Mouse (Mus musculus) heart, embryonic 15.5 days (tissue): ENCODE results near the gene Asxl1. TPM values are rescaled to one million over a fixed set of nuclear protein-coding genes. Genes with fewer than 3 reads are reported as not detected.
"Not testable (repeated sequence)": the region's sequence is repeated elsewhere in the genome, so short reads cannot be mapped to it uniquely, and the experiment has no call there.

ENCODE experiments used
- ATAC-seq: fragments of 200-750 bp; cut with Nextera tagmentation; replicated peaks from 2 replicates; pipeline ENCODE4 v1.8.0; 2017; ENCODE audit warnings: low read depth, moderate TSS enrichment; ENCODE audit not compliant: insufficient number of reproducible peaks, insufficient read depth, low FRiP score
- H3K27ac ChIP-seq: fragments of 300-500 bp; sonication (generic); 2 replicates; pipeline ENCODE4 v1.5.1; 2015; ENCODE audit warnings: mild to moderate bottlenecking, inconsistent platforms
- H3K27me3 ChIP-seq: fragments of 300-500 bp; sonication (generic); 2 replicates; pipeline ENCODE4 v1.6.1; 2015; ENCODE audit warnings: inconsistent platforms
- H3K36me3 ChIP-seq: fragments of 300-500 bp; sonication (generic); 2 replicates; pipeline ENCODE4 v1.6.1; 2015; ENCODE audit warnings: mild to moderate bottlenecking, inconsistent platforms
- H3K4me1 ChIP-seq: fragments of 300-500 bp; sonication (generic); replicated peaks from 2 replicates; pipeline ENCODE4 v1.6.1; 2015; ENCODE audit warnings: inconsistent platforms
- H3K4me2 ChIP-seq: fragments of 300-500 bp; sonication (generic); 2 replicates; pipeline ENCODE4 v1.6.1; 2015; ENCODE audit warnings: inconsistent platforms, mild to moderate bottlenecking, moderate library complexity
- H3K4me3 ChIP-seq: fragments of 300-500 bp; sonication (generic); 2 replicates; pipeline ENCODE4 v1.5.1; 2015; ENCODE audit warnings: mild to moderate bottlenecking, inconsistent platforms
- H3K9ac ChIP-seq: fragments of 300-500 bp; sonication (generic); 2 replicates; pipeline ENCODE4 v1.6.1; 2015; ENCODE audit warnings: mild to moderate bottlenecking, inconsistent platforms
- H3K9me3 ChIP-seq: fragments of 300-500 bp; sonication (generic); replicated peaks from 2 replicates; pipeline ENCODE4 v1.6.1; 2016; ENCODE audit warnings: inconsistent platforms
- WGBS: fragments of 180-500 bp; shearing (Covaris S2); methylation state at CpG from one replicate; pipeline ENCODE4 v1.1.7; 2015; ENCODE audit warnings: mixed read lengths; 5-methylcytosine and 5-hydroxymethylcytosine counted together
- polyA plus RNA-seq: library from polyadenylated mRNA; unstranded; fragments of >200 nt; fragmentation: Nextera tagmentation; extraction: Ambion mirVana; gene quantifications from 2 replicates; pipeline ENCODE4 v1.2.1, GENCODE M21; 2015

Asxl1 gene
- polyA plus RNA-seq, 1 experiment from 2014 or later: 9.8 TPM

- WGBS: 3% methylated on average over 11 of the region's 11 CpGs
- Histone ChIP-seq H3K4me2 (peak overlapping the region; percentile 76), H3K27me3 (no peaks in the 10 kb centered on the region), H3K4me3 (peak overlapping the region; percentile 72), H3K4me1 (peaks cover 26% of the 10 kb centered on the region), H3K9me3 (no peaks in the 10 kb centered on the region), H3K27ac (peak overlapping the region; percentile 74), H3K36me3 (peaks cover 6% of the 10 kb centered on the region; the same call in 1 of the 2 replicates), H3K9ac (peak overlapping the region; percentile 65)
- no peak for ATAC-seq
Measured at GRCm38 (mm10) chr2:153345071-153345453, 567 bp upstream of the Asxl1 start.

- Histone ChIP-seq H3K4me1 (peaks cover 40% of the 10 kb centered on the region), H3K9ac (peak overlapping the region; percentile 96), H3K27me3 (no peaks in the 10 kb centered on the region), H3K36me3 (peaks cover 6% of the 10 kb centered on the region; the same call in 1 of the 2 replicates), H3K4me2 (peak overlapping the region; percentile 76), H3K9me3 (no peaks in the 10 kb centered on the region), H3K27ac (peak overlapping the region; percentile 100), H3K4me3 (peak overlapping the region; percentile 72)
- ATAC-seq: peak; percentile 72
- WGBS: under 1% methylated on average over 31 of the region's 76 CpGs
Measured at GRCm38 (mm10) chr2:153346221-153347182, 873 bp downstream of the Asxl1 start.

GRCm38 (mm10) chr2:153347183-153347781 lies 1.7 kb downstream of the Asxl1 start:
- H3K36me3 ChIP-seq: peaks cover 5% of the 10 kb centered on the region; the same call in 1 of the 2 replicates
- peaks cover 43% of the 10 kb centered on the region for H3K4me1 ChIP-seq
- peak overlapping the region; percentile 96 for H3K9ac ChIP-seq
- ATAC-seq: no peak
- peak overlapping the region; percentile 100 for H3K27ac ChIP-seq
- no peaks in the 10 kb centered on the region for H3K9me3 ChIP-seq
- peak overlapping the region; percentile 76 for H3K4me2 ChIP-seq
- 4% methylated on average over 9 of the region's 9 CpGs for WGBS
- H3K27me3 ChIP-seq: no peaks in the 10 kb centered on the region
- H3K4me3 ChIP-seq: peak overlapping the region; percentile 72

GRCm38 (mm10) chr2:153348100-153348831 lies 2.6 kb downstream of the Asxl1 start:
- H3K4me2 ChIP-seq: peak overlapping the region; percentile 76
- 25% methylated on average over 6 of the region's 6 CpGs for WGBS
- H3K9ac ChIP-seq: peak overlapping the region; percentile 46
- ATAC-seq: no peak
- peak overlapping the region; percentile 100 for H3K27ac ChIP-seq
- H3K36me3 ChIP-seq: peaks cover 9% of the 10 kb centered on the region
- peaks cover 43% of the 10 kb centered on the region for H3K4me1 ChIP-seq
- peak overlapping the region; percentile 72 for H3K4me3 ChIP-seq
- H3K27me3 ChIP-seq: no peaks in the 10 kb centered on the region
- no peaks in the 10 kb centered on the region for H3K9me3 ChIP-seq

- Histone ChIP-seq H3K27me3 (no peaks in the 10 kb centered on the region), H3K4me2 (peak overlapping the region; percentile 47), H3K9me3 (no peaks in the 10 kb centered on the region), H3K36me3 (peaks cover 28% of the 10 kb centered on the region), H3K27ac (peak overlapping the region; percentile 78), H3K9ac (no peak overlapping the region), H3K4me3 (0 out of 2 replicates have a peak overlapping the region, but pooled peaks have one; percentile 10), H3K4me1 (peaks cover 34% of the 10 kb centered on the region)
- ATAC-seq: no peak
- WGBS: 3% methylated on average over 6 of the region's 6 CpGs
Measured at GRCm38 (mm10) chr2:153350552-153351181, 5.0 kb downstream of the Asxl1 start.

GRCm38 (mm10) chr2:153354648-153355047 lies 9.0 kb downstream of the Asxl1 start:
- Histone ChIP-seq H3K9me3 (no peaks in the 10 kb centered on the region), H3K4me1 (peaks cover 21% of the 10 kb centered on the region), H3K4me3 (no peak overlapping the region), H3K27ac (no peak overlapping the region), H3K4me2 (no peak overlapping the region), H3K27me3 (no peaks in the 10 kb centered on the region), H3K9ac (no peak overlapping the region), H3K36me3 (peaks cover 66% of the 10 kb centered on the region)
- no peak for ATAC-seq
- 88% methylated on average over 2 of the region's 2 CpGs for WGBS

GRCm38 (mm10) chr2:153356784-153357183 lies 11.2 kb downstream of the Asxl1 start:
- Histone ChIP-seq H3K9ac (no peak overlapping the region), H3K27ac (no peak overlapping the region), H3K4me3 (no peak overlapping the region), H3K36me3 (peaks cover 71% of the 10 kb centered on the region), H3K4me1 (no peaks in the 10 kb centered on the region; the same call in 1 of the 2 replicates), H3K27me3 (no peaks in the 10 kb centered on the region), H3K9me3 (no peaks in the 10 kb centered on the region), H3K4me2 (no peak overlapping the region)
- 94% methylated on average over 4 of the region's 4 CpGs for WGBS
- no peak for ATAC-seq

- no peak for ATAC-seq
- H3K27me3 ChIP-seq: no peaks in the 10 kb centered on the region
- H3K27ac ChIP-seq: no peak overlapping the region
- 95% methylated on average over 1 of the region's 1 CpGs for WGBS
- H3K9ac ChIP-seq: no peak overlapping the region
- peaks cover 3% of the 10 kb centered on the region; the same call in 1 of the 2 replicates for H3K4me1 ChIP-seq
- no peak overlapping the region for H3K4me3 ChIP-seq
- H3K9me3 ChIP-seq: no peaks in the 10 kb centered on the region
- H3K36me3 ChIP-seq: peaks cover 56% of the 10 kb centered on the region
- no peak overlapping the region for H3K4me2 ChIP-seq
Measured at GRCm38 (mm10) chr2:153361101-153361710, 15.6 kb downstream of the Asxl1 start.

- H3K4me3 ChIP-seq, H3K9me3 ChIP-seq, H3K27ac ChIP-seq, H3K27me3 ChIP-seq, ATAC-seq, H3K9ac ChIP-seq, H3K4me1 ChIP-seq, H3K4me2 ChIP-seq: not testable (repeated sequence)
- 67% methylated on average over 14 of the region's 14 CpGs for WGBS
- peaks cover 50% of the 10 kb centered on the region for H3K36me3 ChIP-seq
Measured at GRCm38 (mm10) chr2:153364531-153364930, 18.9 kb downstream of the Asxl1 start.

- H3K9ac ChIP-seq: no peak overlapping the region
- ATAC-seq: no peak
- H3K4me2 ChIP-seq: no peak overlapping the region
- H3K36me3 ChIP-seq: peaks cover 30% of the 10 kb centered on the region
- H3K4me1 ChIP-seq: no peaks in the 10 kb centered on the region
- no peak overlapping the region for H3K27ac ChIP-seq
- H3K27me3 ChIP-seq: no peaks in the 10 kb centered on the region
- no peaks in the 10 kb centered on the region for H3K9me3 ChIP-seq
- no peak overlapping the region for H3K4me3 ChIP-seq
Measured at GRCm38 (mm10) chr2:153370871-153371270, 25.2 kb downstream of the Asxl1 start.
